Mouse (Mus musculus): ENCODE data around the gene Ccr4.

DNA sequence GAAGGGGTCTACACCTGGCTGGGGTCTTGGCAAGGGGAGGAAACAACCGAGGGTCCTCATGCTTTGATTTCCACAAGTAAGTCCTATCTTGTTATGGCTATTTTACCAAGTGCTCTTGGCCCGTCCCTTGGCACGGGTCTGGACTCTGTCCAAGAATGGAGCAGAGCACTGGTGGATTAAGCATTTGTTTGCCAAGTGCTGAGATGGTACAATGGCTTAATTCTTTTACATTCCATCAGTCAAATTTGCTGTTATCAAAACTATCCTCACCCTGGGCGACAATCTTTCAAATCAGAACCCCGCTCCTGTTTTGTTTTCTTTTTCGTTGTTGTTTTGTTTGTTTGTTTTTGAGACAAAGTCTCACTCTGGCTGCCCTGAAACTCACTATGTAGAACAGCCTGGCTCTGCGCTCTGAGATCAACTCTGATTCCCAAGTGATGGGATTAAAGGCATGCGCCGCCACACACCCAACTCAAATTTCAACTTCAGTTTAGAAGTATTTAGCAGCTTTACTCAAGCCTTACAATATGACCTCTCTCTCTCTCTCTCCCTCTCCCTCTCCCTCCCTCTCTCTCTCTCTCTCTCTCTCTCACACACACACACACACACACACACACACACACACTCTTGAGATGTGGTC lies 40.2 kb upstream of the Ccr4 start:
- no peak for TF ChIP-seq POLR2A (IDR thresholded peaks at IDR 0.05; ENCODE audit: low read depth, low read length)
- TF ChIP-seq CTCF (conservative IDR thresholded peaks at IDR 0.05; ENCODE audit: insufficient read depth, insufficient read length, low read depth, low read length) = no peak
